Mouse (Mus musculus) hindbrain, embryonic 16.5 days (tissue): ENCODE data around the gene Cox4i1. TPM values are rescaled to one million over a fixed set of nuclear protein-coding genes. Genes with fewer than 3 reads are reported as not detected.

Source experiments
- ATAC-seq: fragments of 200-750 bp; cut with Nextera tagmentation; 2 replicates; pipeline ENCODE4 v1.8.0; 2017; ENCODE audit warnings: moderate TSS enrichment, moderate library complexity
- H3K27ac ChIP-seq: fragments of 300-500 bp; sonication (generic); 2 replicates; pipeline ENCODE4 v1.5.1; 2014; ENCODE audit warnings: low read depth, mild to moderate bottlenecking, control low read depth, low read length, moderate library complexity
- H3K27me3 ChIP-seq: fragments of 300-500 bp; sonication (generic); replicated peaks from 2 replicates; pipeline ENCODE4 v1.6.1; 2014; ENCODE audit warnings: low read length; ENCODE audit not compliant: control insufficient read depth, insufficient read depth
- H3K36me3 ChIP-seq: fragments of 300-500 bp; sonication (generic); 2 replicates; pipeline ENCODE4 v1.6.1; 2014; ENCODE audit warnings: mild to moderate bottlenecking, low read length, moderate library complexity, mixed read lengths; ENCODE audit not compliant: control insufficient read depth, insufficient read depth
- H3K4me1 ChIP-seq: fragments of 300-500 bp; sonication (generic); 2 replicates; pipeline ENCODE4 v1.6.1; 2014; ENCODE audit warnings: low read depth, low read length; ENCODE audit not compliant: control insufficient read depth, insufficient read depth
- H3K4me2 ChIP-seq: fragments of 300-500 bp; sonication (generic); 2 replicates; pipeline ENCODE4 v1.6.1; 2014; ENCODE audit warnings: mild to moderate bottlenecking, low read length, control low read depth, moderate library complexity
- H3K4me3 ChIP-seq: fragments of 300-500 bp; sonication (generic); 2 replicates; pipeline ENCODE4 v1.5.1; 2014; ENCODE audit warnings: mild to moderate bottlenecking, low read length, control low read depth, moderate library complexity
- H3K9ac ChIP-seq: fragments of 300-500 bp; sonication (generic); 2 replicates; pipeline ENCODE4 v1.6.1; 2014; ENCODE audit warnings: low read depth, mild to moderate bottlenecking, control low read depth, low read length, moderate library complexity
- H3K9me3 ChIP-seq: fragments of 300-500 bp; sonication (generic); 2 replicates; pipeline ENCODE4 v1.6.1; 2014; ENCODE audit warnings: mild to moderate bottlenecking, low read length, moderate library complexity; ENCODE audit not compliant: control insufficient read depth
- WGBS: fragments of 180-500 bp; shearing (Covaris S2); extraction: QIAGEN DNeasy Blood & Tissue Kit; methylation state at CpG from one replicate; pipeline ENCODE4 v1.1.7; 2014; 5-methylcytosine and 5-hydroxymethylcytosine counted together
- polyA plus RNA-seq: library from polyadenylated mRNA; unstranded; fragments of >200 nt; fragmentation: Nextera tagmentation; extraction: Ambion mirVana; gene quantifications from 2 replicates; pipeline ENCODE4 v1.2.1, GENCODE M21; 2015

Cox4i1 gene
- polyA plus RNA-seq, 1 experiment from 2014 or later: 1,379 TPM

GRCm38 (mm10) chr8:120685591-120685990 lies 17.6 kb downstream of the Cox4i1 start:
- H3K4me3 ChIP-seq: no peak overlapping the region
- no peak overlapping the region for H3K4me2 ChIP-seq
- no peaks in the 10 kb centered on the region for H3K36me3 ChIP-seq
- H3K9ac ChIP-seq: no peak overlapping the region
- WGBS: 76% methylated on average over 8 of the region's 8 CpGs
- ATAC-seq: no peak
- H3K9me3 ChIP-seq: no peaks in the 10 kb centered on the region
- no peaks in the 10 kb centered on the region for H3K27me3 ChIP-seq
- H3K27ac ChIP-seq: no peak overlapping the region
- H3K4me1 ChIP-seq: no peaks in the 10 kb centered on the region

- Histone ChIP-seq H3K27me3 (no peaks in the 10 kb centered on the region), H3K4me3 (no peak overlapping the region), H3K27ac (no peak overlapping the region), H3K4me2 (no peak overlapping the region), H3K4me1 (no peaks in the 10 kb centered on the region), H3K36me3 (no peaks in the 10 kb centered on the region), H3K9ac (no peak overlapping the region), H3K9me3 (no peaks in the 10 kb centered on the region)
- 87% methylated on average over 13 of the region's 13 CpGs for WGBS
- ATAC-seq: no peak
Observed at GRCm38 (mm10) chr8:120686051-120686450, 18.0 kb downstream of the Cox4i1 start.

GRCm38 (mm10) chr8:120686576-120686975 lies 18.6 kb downstream of the Cox4i1 start:
- Histone ChIP-seq H3K27me3 (no peaks in the 10 kb centered on the region), H3K9me3 (no peaks in the 10 kb centered on the region), H3K4me3 (no peak overlapping the region), H3K4me2 (no peak overlapping the region), H3K9ac (no peak overlapping the region), H3K4me1 (no peaks in the 10 kb centered on the region), H3K27ac (no peak overlapping the region), H3K36me3 (no peaks in the 10 kb centered on the region)
- ATAC-seq: no peak
- WGBS: 83% methylated on average over 5 of the region's 5 CpGs

GRCm38 (mm10) chr8:120687786-120688185 lies 19.8 kb downstream of the Cox4i1 start:
- H3K4me3 ChIP-seq: no peak overlapping the region
- H3K36me3 ChIP-seq: no peaks in the 10 kb centered on the region
- H3K4me1 ChIP-seq: no peaks in the 10 kb centered on the region
- 68% methylated on average over 8 of the region's 8 CpGs for WGBS
- H3K9me3 ChIP-seq: no peaks in the 10 kb centered on the region
- no peak overlapping the region for H3K9ac ChIP-seq
- no peak for ATAC-seq
- no peak overlapping the region for H3K4me2 ChIP-seq
- H3K27me3 ChIP-seq: no peaks in the 10 kb centered on the region
- no peak overlapping the region for H3K27ac ChIP-seq

GRCm38 (mm10) chr8:120688511-120688910 lies 20.5 kb downstream of the Cox4i1 start:
- Histone ChIP-seq H3K27ac (no peak overlapping the region), H3K9me3 (no peaks in the 10 kb centered on the region), H3K4me1 (no peaks in the 10 kb centered on the region), H3K9ac (no peak overlapping the region), H3K4me3 (no peak overlapping the region), H3K36me3 (no peaks in the 10 kb centered on the region), H3K27me3 (no peaks in the 10 kb centered on the region), H3K4me2 (no peak overlapping the region)
- WGBS: 86% methylated on average over 7 of the region's 7 CpGs
- ATAC-seq: no peak

- H3K36me3 ChIP-seq: no peaks in the 10 kb centered on the region
- H3K27me3 ChIP-seq: no peaks in the 10 kb centered on the region
- H3K9ac ChIP-seq: no peak overlapping the region
- no peak overlapping the region for H3K4me2 ChIP-seq
- H3K4me1 ChIP-seq: peaks cover 6% of the 10 kb centered on the region
- no peak for ATAC-seq
- H3K9me3 ChIP-seq: no peaks in the 10 kb centered on the region
- 73% methylated on average over 4 of the region's 4 CpGs for WGBS
- no peak overlapping the region for H3K4me3 ChIP-seq
- H3K27ac ChIP-seq: no peak overlapping the region
Observed at GRCm38 (mm10) chr8:120692934-120693333, 24.9 kb downstream of the Cox4i1 start.

- no peak for ATAC-seq
- H3K4me3 ChIP-seq: no peak overlapping the region
- no peak overlapping the region for H3K27ac ChIP-seq
- 54% methylated on average over 22 of the region's 22 CpGs for WGBS
- no peaks in the 10 kb centered on the region for H3K36me3 ChIP-seq
- no peak overlapping the region for H3K4me2 ChIP-seq
- H3K4me1 ChIP-seq: peaks cover 6% of the 10 kb centered on the region
- H3K27me3 ChIP-seq: no peaks in the 10 kb centered on the region
- H3K9me3 ChIP-seq: no peaks in the 10 kb centered on the region
- H3K9ac ChIP-seq: no peak overlapping the region
Observed at GRCm38 (mm10) chr8:120693861-120694493, 26.0 kb downstream of the Cox4i1 start.

- WGBS: 43% methylated on average over 13 of the region's 13 CpGs
- Histone ChIP-seq H3K4me1 (peaks cover 6% of the 10 kb centered on the region), H3K9ac (no peak overlapping the region), H3K36me3 (no peaks in the 10 kb centered on the region), H3K27me3 (no peaks in the 10 kb centered on the region), H3K4me3 (no peak overlapping the region), H3K4me2 (no peak overlapping the region), H3K27ac (no peak overlapping the region), H3K9me3 (no peaks in the 10 kb centered on the region)
- no peak for ATAC-seq
Observed at GRCm38 (mm10) chr8:120696401-120697153, 28.6 kb downstream of the Cox4i1 start.

- Histone ChIP-seq H3K4me1 (peaks cover 6% of the 10 kb centered on the region), H3K9me3 (no peaks in the 10 kb centered on the region), H3K9ac (no peak overlapping the region), H3K4me2 (no peak overlapping the region), H3K27ac (no peak overlapping the region), H3K4me3 (no peak overlapping the region), H3K27me3 (no peaks in the 10 kb centered on the region), H3K36me3 (no peaks in the 10 kb centered on the region)
- 69% methylated on average over 17 of the region's 17 CpGs for WGBS
- ATAC-seq: no peak
Observed at GRCm38 (mm10) chr8:120697154-120697978, 29.3 kb downstream of the Cox4i1 start.
